Comparison of ENCODE assay signal across 22 mouse cellular contexts in the genomic region with DNA sequence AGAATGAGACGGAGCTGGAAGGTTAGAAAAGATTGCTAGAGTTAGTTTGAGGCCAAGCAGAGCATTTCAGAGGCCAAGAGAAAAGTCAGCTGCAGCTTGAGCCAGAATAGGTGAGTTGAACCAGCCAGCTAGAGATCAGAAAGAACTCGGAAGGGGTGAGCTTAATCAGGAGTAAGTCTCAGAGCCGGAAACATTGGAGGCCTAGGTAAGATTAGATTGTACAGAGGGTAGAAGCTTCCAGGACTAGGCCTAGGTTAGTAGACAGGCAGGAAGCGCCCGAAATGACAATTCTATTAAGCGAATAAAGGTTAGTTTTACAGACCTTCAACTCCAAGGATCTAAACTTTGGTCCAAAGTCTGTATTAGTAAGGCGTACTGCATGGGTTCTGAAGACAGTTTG. TPM values are rescaled to one million over a fixed set of nuclear protein-coding genes. Genes with fewer than 3 reads are reported as not detected.
DNase-seq lines count a peak whose midpoint lies in the region; ATAC-seq lines count a peak whose summit lies in the region.
"Had no signal": no experiment of that assay in that cellular context is flagged by ENCODE, and none has a peak within 500 bp of the region (broad histone marks: within the 10 kb centered on the region; RNA-seq: fewer than 3 reads in every experiment).

No protein-coding gene starts in this region.

- WGBS in heart, embryonic 10.5 days, result 67% methylated on average over 7 of the region's 7 CpGs
- 61% methylated on average over 7 of the region's 7 CpGs for WGBS in heart, embryonic 13.5 days
- WGBS in heart, embryonic 16.5 days, result 73% methylated on average over 7 of the region's 7 CpGs

- intact Hi-C loops in heart, postnatal 14 days (cut with DNase I), result no loop called here
- intact Hi-C loops in heart, postnatal 36 days (cut with DNase I), result no loop called here

- no peak overlapping the region for H3K4me3 ChIP-seq in heart, embryonic 10.5 days
- no peak overlapping the region for H3K4me3 ChIP-seq in heart, embryonic 13.5 days
- no peak overlapping the region for H3K4me3 ChIP-seq in heart, embryonic 16.5 days (ENCODE audit: low read length)
- H3K4me3 ChIP-seq: forebrain, embryonic 10.5 days; forebrain, embryonic 13.5 days; hindbrain, embryonic 10.5 days; hindbrain, embryonic 13.5 days had no signal

- ATAC-seq in heart, embryonic 13.5 days (ENCODE audit: extremely low read depth, insufficient number of reproducible peaks, low FRiP score, low TSS enrichment), result no peak
- no peak for ATAC-seq in heart, embryonic 16.5 days (replicated peaks; ENCODE audit: extremely low read depth, insufficient read depth, low FRiP score)
- ATAC-seq: forebrain, embryonic 13.5 days; forebrain, embryonic 16.5 days; hindbrain, embryonic 16.5 days; Patski had no signal

- H3K4me2 ChIP-seq in heart, embryonic 13.5 days, result peak overlapping the region; percentile 64
- H3K4me2 ChIP-seq in heart, embryonic 16.5 days (ENCODE audit: low read depth, low read length), result peak overlapping the region; percentile 57; the same call in 1 of the 2 replicates
- H3K4me2 ChIP-seq: forebrain, embryonic 13.5 days; hindbrain, embryonic 13.5 days had no signal

- peak overlapping the region; percentile 54; the same call in 1 of the 2 replicates for H3K9ac ChIP-seq in heart, embryonic 13.5 days
- no peak overlapping the region for H3K9ac ChIP-seq in heart, embryonic 16.5 days (ENCODE audit: low read length)
- H3K9ac ChIP-seq: forebrain, embryonic 13.5 days; hindbrain, embryonic 13.5 days had no signal

- H3K9me3 ChIP-seq in heart, embryonic 10.5 days, result no peaks in the 10 kb centered on the region
- H3K9me3 ChIP-seq in heart, embryonic 13.5 days, result no peaks in the 10 kb centered on the region
- H3K9me3 ChIP-seq in heart, embryonic 16.5 days (replicated peaks; ENCODE audit: control insufficient read depth, low read length), result no peaks in the 10 kb centered on the region
- H3K9me3 ChIP-seq: forebrain, embryonic 10.5 days; forebrain, embryonic 13.5 days; hindbrain, embryonic 10.5 days; hindbrain, embryonic 13.5 days had no signal

- peaks cover 12% of the 10 kb centered on the region for H3K4me1 ChIP-seq in heart, embryonic 10.5 days
- H3K4me1 ChIP-seq in heart, embryonic 13.5 days, result peaks cover 25% of the 10 kb centered on the region
- peaks cover 13% of the 10 kb centered on the region for H3K4me1 ChIP-seq in heart, embryonic 16.5 days (ENCODE audit: control insufficient read depth, insufficient read depth, low read length)
- H3K4me1 ChIP-seq: forebrain, embryonic 10.5 days; forebrain, embryonic 13.5 days; hindbrain, embryonic 10.5 days; hindbrain, embryonic 13.5 days had no signal

- no peak for DNase-seq in heart, embryonic 10.5 days (ENCODE audit: low spot score)
- DNase-seq in heart, postnatal 14 days, result no peak
- no peak for DNase-seq in heart, adult 11 months
- DNase-seq in heart, postnatal 36 days, result no peak
- DNase-seq: adrenal gland, postnatal 10 days; adrenal gland, postnatal 36 days; cerebellum, adult 18-20 months; cerebellum, adult 9-10 months; cerebellum, postnatal 14 days; gastrocnemius, postnatal 10 days; gastrocnemius, postnatal 36 days; kidney, adult 18-20 months; kidney, adult 9 months had no signal

- H3K27ac ChIP-seq in heart, embryonic 10.5 days, result peak overlapping the region; percentile 24; the same call in 1 of the 2 replicates
- H3K27ac ChIP-seq in heart, embryonic 13.5 days (replicated peaks), result no peak overlapping the region
- H3K27ac ChIP-seq in heart, embryonic 16.5 days (ENCODE audit: low read length), result no peak overlapping the region
- H3K27ac ChIP-seq: forebrain, embryonic 10.5 days; forebrain, embryonic 13.5 days; hindbrain, embryonic 10.5 days; hindbrain, embryonic 13.5 days had no signal

- H3K27me3 ChIP-seq in heart, embryonic 10.5 days (ENCODE audit: insufficient read depth, poor library complexity, severe bottlenecking), result no peaks in the 10 kb centered on the region
- H3K27me3 ChIP-seq in heart, embryonic 13.5 days (replicated peaks), result 0 out of 2 replicates have a peak, but pooled peaks cover 3% of the 10 kb centered on the region
- no peaks in the 10 kb centered on the region for H3K27me3 ChIP-seq in heart, embryonic 16.5 days (ENCODE audit: control insufficient read depth, insufficient read depth, low read length)
- H3K27me3 ChIP-seq: forebrain, embryonic 13.5 days; hindbrain, embryonic 13.5 days; Patski had no signal

- H3K36me3 ChIP-seq in heart, embryonic 10.5 days, result no peaks in the 10 kb centered on the region
- H3K36me3 ChIP-seq in heart, embryonic 13.5 days, result no peaks in the 10 kb centered on the region
- H3K36me3 ChIP-seq in heart, embryonic 16.5 days (ENCODE audit: control insufficient read depth, insufficient read depth), result no peaks in the 10 kb centered on the region
- H3K36me3 ChIP-seq: forebrain, embryonic 10.5 days; hindbrain, embryonic 10.5 days; hindbrain, embryonic 13.5 days had no signal

RNA-seq across cellular contexts. Expression of gene Gtf2b, which starts 6.3 kb away (rescaled TPM):
- polyA plus RNA-seq in heart, embryonic 10.5 days (2016; fragmentation: Nextera tagmentation; extraction: Ambion mirVana), result 63.1 and 73.2 TPM in 2 replicates
- total RNA-seq in heart, postnatal 14 days (2021), result 10 to 100 TPM; 20.4 to 21.7 TPM
- 60.1 and 61.1 TPM in 2 replicates for polyA plus RNA-seq in heart, embryonic 13.5 days (2015; fragmentation: Nextera tagmentation; extraction: Ambion mirVana)
- polyA plus RNA-seq in heart, embryonic 16.5 days (2015; fragmentation: Nextera tagmentation; extraction: Ambion mirVana), result 65.1 and 76.5 TPM in 2 replicates
- total RNA-seq in heart, postnatal 36 days (2021), result 10 to 100 TPM; 20.9 to 21.1 TPM

RNA-seq across cellular contexts. Expression of gene Kyat3, which starts 57.7 kb away (rescaled TPM):
- polyA plus RNA-seq in heart, embryonic 10.5 days (2016; fragmentation: Nextera tagmentation; extraction: Ambion mirVana), result 10.6 and 11.6 TPM in 2 replicates
- total RNA-seq in heart, postnatal 14 days (2021), result 1 to 10 TPM; 5.4 to 8.2 TPM
- polyA plus RNA-seq in heart, embryonic 13.5 days (2015; fragmentation: Nextera tagmentation; extraction: Ambion mirVana), result 11.1 and 12.0 TPM in 2 replicates
- 14.9 and 15.6 TPM in 2 replicates for polyA plus RNA-seq in heart, embryonic 16.5 days (2015; fragmentation: Nextera tagmentation; extraction: Ambion mirVana)
- 10 to 100 TPM; 23.8 to 27.9 TPM for total RNA-seq in heart, postnatal 36 days (2021)
